Mouse (Mus musculus) heart, postnatal 0 days (tissue): ENCODE results near the gene Ppp1r15a. TPM values are rescaled to one million over a fixed set of nuclear protein-coding genes. Genes with fewer than 3 reads are reported as not detected.
"Not testable (repeated sequence)": the region's sequence is repeated elsewhere in the genome, so short reads cannot be mapped to it uniquely, and the experiment has no call there.

Experiments used
- ATAC-seq: fragments of 200-750 bp; cut with Nextera tagmentation; 2 replicates; pipeline ENCODE4 v1.8.0; 2017; ENCODE audit warnings: low read depth, moderate number of reproducible peaks, moderate library complexity; ENCODE audit not compliant: insufficient read depth
- DNase-seq: peaks from one replicate; pipeline ENCODE4 v3.0.0-alpha.2; 2016; ENCODE audit warnings: low spot score
- H3K27ac ChIP-seq: fragments of 300-500 bp; sonication (generic); 2 replicates; pipeline ENCODE4 v1.5.1; 2014; ENCODE audit warnings: low read depth, mild to moderate bottlenecking
- H3K27me3 ChIP-seq: fragments of 300-500 bp; sonication (generic); 2 replicates; pipeline ENCODE4 v1.6.1; 2014; ENCODE audit warnings: low read length, mixed read lengths; ENCODE audit not compliant: control insufficient read depth, insufficient read depth
- H3K36me3 ChIP-seq: fragments of 300-500 bp; sonication (generic); replicated peaks from 2 replicates; pipeline ENCODE4 v1.6.1; 2014; ENCODE audit warnings: low read length, mixed read lengths; ENCODE audit not compliant: control insufficient read depth, insufficient read depth
- H3K4me1 ChIP-seq: fragments of 300-500 bp; sonication (generic); 2 replicates; pipeline ENCODE4 v1.6.1; 2014; ENCODE audit warnings: antibody characterized with exemption; ENCODE audit not compliant: control insufficient read depth, insufficient read depth
- H3K4me2 ChIP-seq: fragments of 300-500 bp; sonication (generic); 2 replicates; pipeline ENCODE4 v1.6.1; 2014; ENCODE audit warnings: low read depth, mild to moderate bottlenecking, low read length, moderate library complexity
- H3K4me3 ChIP-seq: fragments of 300-500 bp; sonication (generic); 2 replicates; pipeline ENCODE4 v1.5.1; 2014; ENCODE audit warnings: low read depth, low read length
- H3K9ac ChIP-seq: fragments of 300-500 bp; sonication (generic); replicated peaks from 2 replicates; pipeline ENCODE4 v1.6.1; 2014; ENCODE audit warnings: low read depth, low read length, mixed read lengths
- H3K9me3 ChIP-seq: fragments of 300-500 bp; sonication (generic); replicated peaks from 2 replicates; pipeline ENCODE4 v1.6.1; 2016; ENCODE audit warnings: low read length; ENCODE audit not compliant: control insufficient read depth
- CTCF ChIP-seq: IDR thresholded peaks from 2 replicates; pipeline ENCODE4 v1.5.1; 2016; ENCODE audit warnings: antibody characterized with exemption, control low read depth, low read depth
- EP300 ChIP-seq: IDR thresholded peaks from 2 replicates; pipeline ENCODE4 v1.6.1; 2016; ENCODE audit warnings: antibody characterized with exemption, low read depth
- WGBS: fragments of 180-500 bp; shearing (Covaris S2); extraction: QIAGEN DNeasy Blood & Tissue Kit; methylation state at CpG from one replicate; pipeline ENCODE4 v1.1.7; 2014; 5-methylcytosine and 5-hydroxymethylcytosine counted together
- polyA plus RNA-seq: library from polyadenylated mRNA; unstranded; fragments of >200 nt; fragmentation: Nextera tagmentation; extraction: Ambion mirVana; gene quantifications from 2 replicates; pipeline ENCODE4 v1.2.1, GENCODE M21; 2015
- total RNA-seq: library from RNA; depleted of rRNA; stranded (reverse); fragments of >200 nt; gene quantifications from 2 replicates; pipeline ENCODE4 v1.2.3, GENCODE M21; 2014; ENCODE audit warnings: low replicate concordance

The Ppp1r15a gene
- total and polyA plus RNA-seq, 2 experiments from 2014 or later: 10.6 to 22.8 TPM

GRCm38 (mm10) chr7:45520605-45521004 lies 5.5 kb downstream of the Ppp1r15a start:
- Histone ChIP-seq H3K9ac (no peak overlapping the region), H3K9me3 (no peaks in the 10 kb centered on the region), H3K27me3 (no peaks in the 10 kb centered on the region), H3K27ac (no peak overlapping the region), H3K4me1 (peaks cover 26% of the 10 kb centered on the region), H3K4me3 (no peak overlapping the region), H3K36me3 (peaks cover 12% of the 10 kb centered on the region; the same call in 1 of the 2 replicates), H3K4me2 (no peak overlapping the region)
- DNase-seq (no peak), ATAC-seq (no peak)
- WGBS: 89% methylated on average over 7 of the region's 7 CpGs
- TF ChIP-seq EP300 (no peak), CTCF (no peak)

- H3K4me2 ChIP-seq: no peak overlapping the region
- DNase-seq (no peak), ATAC-seq (no peak)
- H3K4me1 ChIP-seq: peaks cover 19% of the 10 kb centered on the region
- H3K9me3 ChIP-seq: no peaks in the 10 kb centered on the region
- H3K36me3 ChIP-seq: peaks cover 12% of the 10 kb centered on the region; the same call in 1 of the 2 replicates
- H3K27ac ChIP-seq: no peak overlapping the region
- no peak overlapping the region for H3K9ac ChIP-seq
- TF ChIP-seq CTCF: no peak
- TF ChIP-seq EP300: no peak
- no peaks in the 10 kb centered on the region for H3K27me3 ChIP-seq
- 72% methylated on average over 8 of the region's 8 CpGs for WGBS
- no peak overlapping the region for H3K4me3 ChIP-seq
Observed at GRCm38 (mm10) chr7:45519345-45520120, 6.5 kb downstream of the Ppp1r15a start.

- 94% methylated on average over 16 of the region's 16 CpGs for WGBS
- no peak for DNase-seq
- no peak for ATAC-seq
- H3K4me3 ChIP-seq: no peak overlapping the region
- no peaks in the 10 kb centered on the region for H3K9me3 ChIP-seq
- peaks cover 14% of the 10 kb centered on the region for H3K4me1 ChIP-seq
- no peak overlapping the region for H3K27ac ChIP-seq
- H3K9ac ChIP-seq: no peak overlapping the region
- no peak for TF ChIP-seq EP300
- H3K27me3 ChIP-seq: no peaks in the 10 kb centered on the region
- peaks cover 10% of the 10 kb centered on the region; the same call in 1 of the 2 replicates for H3K36me3 ChIP-seq
- H3K4me2 ChIP-seq: no peak overlapping the region
Observed at GRCm38 (mm10) chr7:45518618-45519017, 7.5 kb downstream of the Ppp1r15a start.

- not testable (repeated sequence) for H3K9ac ChIP-seq, ATAC-seq, H3K27ac ChIP-seq, H3K4me2 ChIP-seq, H3K9me3 ChIP-seq, H3K36me3 ChIP-seq, H3K27me3 ChIP-seq, H3K4me1 ChIP-seq, DNase-seq, H3K4me3 ChIP-seq
- 63% methylated on average over 5 of the region's 5 CpGs for WGBS
- TF ChIP-seq CTCF: peak; percentile 18; the same call in 1 of the 2 replicates
Observed at GRCm38 (mm10) chr7:45516846-45517245, 9.2 kb downstream of the Ppp1r15a start.

- Histone ChIP-seq H3K4me1 (no peaks in the 10 kb centered on the region), H3K27me3 (no peaks in the 10 kb centered on the region), H3K9me3 (no peaks in the 10 kb centered on the region), H3K4me3 (no peak overlapping the region), H3K9ac (no peak overlapping the region), H3K27ac (no peak overlapping the region), H3K36me3 (no peaks in the 10 kb centered on the region), H3K4me2 (no peak overlapping the region)
- TF ChIP-seq CTCF (no peak), EP300 (no peak)
- WGBS: 25% methylated on average over 16 of the region's 16 CpGs
- no peak; the same call in 1 of the 2 replicates for ATAC-seq
- no peak for DNase-seq
Observed at GRCm38 (mm10) chr7:45515436-45515835, 10.6 kb downstream of the Ppp1r15a start.

- ATAC-seq (no peak), DNase-seq (no peak)
- no peak for TF ChIP-seq EP300
- no peak for TF ChIP-seq CTCF
- H3K4me2 ChIP-seq: no peak overlapping the region
- no peak overlapping the region for H3K9ac ChIP-seq
- H3K27ac ChIP-seq: no peak overlapping the region
- 79% methylated on average over 7 of the region's 7 CpGs for WGBS
- H3K36me3 ChIP-seq: no peaks in the 10 kb centered on the region
- peaks cover 4% of the 10 kb centered on the region for H3K4me1 ChIP-seq
- H3K4me3 ChIP-seq: no peak overlapping the region
- H3K9me3 ChIP-seq: no peaks in the 10 kb centered on the region
- H3K27me3 ChIP-seq: no peaks in the 10 kb centered on the region
Observed at GRCm38 (mm10) chr7:45514411-45514810, 11.7 kb downstream of the Ppp1r15a start.
